Mouse (Mus musculus) thymus, adult 2 months (tissue): ENCODE measurements around the gene Olfr370.

Source experiments
- CTCF ChIP-seq: fragments of 200-500 bp; IDR thresholded peaks from 2 replicates; pipeline ENCODE4 v1.5.1; 2012; ENCODE audit warnings: mild to moderate bottlenecking, control low read depth, low read length, moderate library complexity, borderline replicate concordance; ENCODE audit not compliant: control insufficient read depth, poor library complexity, insufficient read depth; ENCODE audit errors: extremely low read depth
- POLR2A ChIP-seq: fragments of 200-500 bp; IDR thresholded peaks from 2 replicates; pipeline ENCODE4 v1.6.1; 2012; ENCODE audit warnings: mild to moderate bottlenecking, low read length, control low read depth, moderate library complexity; ENCODE audit not compliant: control insufficient read depth, poor library complexity, insufficient read depth; ENCODE audit errors: extremely low read depth

GRCm38 (mm10) chr8:83593325-83594166 is 58.0 kb downstream of the Olfr370 start:
- TF ChIP-seq CTCF, result no peak
- TF ChIP-seq POLR2A, result no peak
